Mouse (Mus musculus) brain, embryonic 14.5 days (tissue): ENCODE data around the gene Uqcr11.

Source experiments
- CTCF ChIP-seq: fragments of 200-500 bp; IDR thresholded peaks from 2 replicates; pipeline ENCODE4 v1.5.1; 2012; ENCODE audit warnings: inconsistent platforms, mild to moderate bottlenecking, moderate library complexity, borderline replicate concordance; ENCODE audit not compliant: insufficient read depth, insufficient read length; ENCODE audit errors: extremely low read depth
- POLR2A ChIP-seq: fragments of 200-500 bp; IDR thresholded peaks from 2 replicates; pipeline ENCODE4 v1.6.1; 2012; ENCODE audit warnings: mild to moderate bottlenecking, inconsistent platforms, borderline replicate concordance; ENCODE audit not compliant: poor library complexity, insufficient read depth, insufficient read length, severe bottlenecking; ENCODE audit errors: extremely low read depth

GRCm38 (mm10) chr10:80398719-80399190 is 7.9 kb downstream of the Uqcr11 start:
- TF ChIP-seq CTCF (no peak), POLR2A (peak; percentile 73)
